Mouse (Mus musculus) lung, postnatal 14 days (tissue): ENCODE data around the gene Micu1.

Source experiments
- DNase-seq: peaks from one replicate; pipeline ENCODE4 v3.0.0; 2021

The Micu1 gene

DNA sequence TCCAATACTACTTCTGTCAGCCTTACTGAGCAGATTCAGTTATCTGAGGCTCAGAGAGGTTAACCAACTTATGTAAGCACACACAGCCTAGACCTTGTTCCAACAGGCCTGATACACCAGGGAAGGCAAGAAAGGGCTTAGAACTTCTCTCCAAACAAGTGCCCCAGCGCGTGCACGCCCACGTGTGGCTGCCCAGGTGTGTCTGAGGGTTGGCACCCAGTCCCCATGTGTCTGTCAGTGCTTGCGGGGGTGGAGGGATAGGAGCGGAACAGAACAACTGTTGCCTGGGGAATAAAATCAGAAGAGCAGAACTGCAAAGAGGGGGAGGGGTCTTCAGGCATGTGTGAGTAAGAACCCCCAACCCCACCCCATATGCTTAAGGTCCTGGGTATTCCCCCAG, 208.8 kb downstream of the Micu1 start:
- DNase-seq, result no peak

- DNase-seq, result peak; percentile 47
Measured at GRCm38 (mm10) chr10:59911561-59912198, 209.4 kb downstream of the Micu1 start.
